ENCODE assay signal across 8 mouse cellular contexts in the genomic region with DNA sequence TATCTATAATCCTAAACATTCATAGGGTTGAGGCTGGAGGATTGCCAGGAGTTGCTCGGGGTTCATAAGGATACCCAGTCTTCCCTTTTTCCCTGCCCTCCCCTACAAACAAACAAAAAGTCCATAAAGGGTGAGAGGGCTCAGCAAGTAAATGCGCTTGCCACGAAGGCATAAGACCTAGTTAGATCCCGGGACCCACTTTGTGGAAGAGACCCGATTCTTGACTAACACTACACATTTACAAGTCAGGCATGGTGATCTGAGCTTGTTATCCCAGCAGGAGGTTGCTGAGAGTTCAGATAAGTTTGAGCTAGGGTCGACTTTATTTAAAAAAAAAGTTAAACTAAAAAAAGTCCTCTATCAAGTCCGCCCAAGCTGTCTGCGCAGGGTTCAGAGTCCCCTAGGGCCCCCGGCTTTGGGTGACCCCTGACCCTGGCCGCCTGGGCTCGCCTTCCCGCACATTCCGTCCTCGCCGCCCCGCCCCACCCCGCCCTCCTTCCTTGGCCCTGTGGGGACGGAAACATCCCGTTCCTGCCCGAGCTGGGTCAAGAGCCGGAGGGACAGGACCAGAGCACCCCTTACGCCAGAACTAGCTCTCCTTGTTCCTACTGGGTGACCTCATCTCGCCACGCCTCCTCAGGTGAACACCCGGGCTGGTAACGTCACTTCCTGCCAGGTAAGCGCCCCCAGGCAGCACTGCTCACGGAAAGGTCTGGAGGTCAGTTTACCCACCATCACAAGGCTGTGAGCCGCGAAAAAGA. TPM values are rescaled to one million over a fixed set of nuclear protein-coding genes. Genes with fewer than 3 reads are reported as not detected.
DNase-seq lines count a peak whose midpoint lies in the region; ATAC-seq and TF ChIP-seq lines count a peak whose summit lies in the region.

No protein-coding gene starts in this region.

- 3% methylated on average over 30 of the region's 30 CpGs for WGBS in intestine, embryonic 16.5 days
- WGBS in lung, adult 2 months = 3% methylated on average over 30 of the region's 30 CpGs
- WGBS in olfactory bulb, adult 2 months = 13% methylated on average over 30 of the region's 30 CpGs

- peak overlapping the region; percentile 84 for H3K4me3 ChIP-seq in intestine, embryonic 16.5 days (ENCODE audit: low read length)
- H3K4me3 ChIP-seq in lung, adult 2 months (replicated peaks; ENCODE audit: extremely low read depth, low read depth, low read length) = peak overlapping the region; percentile 73
- H3K4me3 ChIP-seq in olfactory bulb, adult 2 months (ENCODE audit: insufficient read depth, low read depth, low read length) = peak overlapping the region; percentile 44

- no peak for TF ChIP-seq CTCF in lung, adult 2 months (IDR thresholded peaks at IDR 0.05; ENCODE audit: insufficient read depth, low read length)
- no peak for TF ChIP-seq CTCF in olfactory bulb, adult 2 months (IDR thresholded peaks at IDR 0.05; ENCODE audit: insufficient read depth, low read depth, low read length)

- peak; percentile 99 for TF ChIP-seq POLR2A in lung, adult 2 months (IDR thresholded peaks at IDR 0.05; ENCODE audit: borderline replicate concordance, extremely low read depth, low read depth, low read length)
- no peak for TF ChIP-seq POLR2A in olfactory bulb, adult 2 months (IDR thresholded peaks at IDR 0.05; ENCODE audit: insufficient read depth, low read depth, low read length)

- peak overlapping the region; percentile 62 for H3K4me2 ChIP-seq in intestine, embryonic 16.5 days (ENCODE audit: low read depth, low read length)

- no peaks in the 10 kb centered on the region for H3K36me3 ChIP-seq in intestine, embryonic 16.5 days (ENCODE audit: control insufficient read depth, insufficient read depth, low read length)

- peak; percentile 25 for ATAC-seq in intestine, embryonic 16.5 days
- no peak for ATAC-seq in inflammation-experienced regulatory T-cells, adult 6 months

- DNase-seq in CD4-positive helper T cell, adult 2 months (ENCODE audit: low read depth, low spot score) = peak; percentile 90
- peak; percentile 86 for DNase-seq in adrenal gland, postnatal 14 days
- peak; percentile 84 for DNase-seq in gastrocnemius, postnatal 14 days
- peak; percentile 87 for DNase-seq in lung, adult 2 months
- peak; percentile 72 to 76 for DNase-seq in urinary bladder, postnatal 4 days (ENCODE audit: low spot score in 2 of 2)

- peak overlapping the region; percentile 97 for H3K27ac ChIP-seq in intestine, embryonic 16.5 days (ENCODE audit: low read length)
- H3K27ac ChIP-seq in olfactory bulb, adult 2 months (ENCODE audit: insufficient read depth, low read depth, low read length) = peak overlapping the region; percentile 10; the same call in 1 of the 2 replicates

- peaks cover 32% of the 10 kb centered on the region for H3K4me1 ChIP-seq in intestine, embryonic 16.5 days (ENCODE audit: control insufficient read depth, insufficient read depth, low read length)
- peaks cover 9% of the 10 kb centered on the region for H3K4me1 ChIP-seq in lung, adult 2 months (ENCODE audit: control insufficient read depth, insufficient read depth, low read length)
- peaks cover 41% of the 10 kb centered on the region for H3K4me1 ChIP-seq in olfactory bulb, adult 2 months (ENCODE audit: control insufficient read depth, insufficient read depth, low read length)

- intact Hi-C loops in gastrocnemius, postnatal 14 days (cut with DNase I; ENCODE audit: low total_unique reads) = no loop called here

- peak overlapping the region; percentile 60 for H3K9ac ChIP-seq in intestine, embryonic 16.5 days (ENCODE audit: low read depth, low read length)

- no peaks in the 10 kb centered on the region for H3K27me3 ChIP-seq in intestine, embryonic 16.5 days (replicated peaks; ENCODE audit: control insufficient read depth, insufficient read depth, low read length)

- H3K9me3 ChIP-seq in intestine, embryonic 16.5 days (ENCODE audit: control insufficient read depth, low read length) = no peaks in the 10 kb centered on the region

RNA-seq across cellular contexts. Expression of a gene that starts 3.8 kb away (rescaled TPM):
- total RNA-seq in adrenal gland, postnatal 14 days (2021) = 27.9 and 32.6 TPM in 2 replicates
- 10 to 100 TPM; 15.0 to 15.7 TPM for total RNA-seq in gastrocnemius, postnatal 14 days (2021)
- polyA plus RNA-seq in intestine, embryonic 16.5 days (2015; fragmentation: Nextera tagmentation; extraction: Ambion mirVana) = 37.9 and 38.2 TPM in 2 replicates
- polyA plus RNA-seq in lung, adult 2 months (2012; rRNA removed) = 37.5 and 40.0 TPM in 2 replicates
- polyA plus RNA-seq in olfactory bulb, adult 2 months (2012; ENCODE audit: insufficient read depth, insufficient read length, low replicate concordance, missing spikeins) = not detected in 2 replicates
- 100 to 1,000 TPM in 1 of 3 experiments, 10 to 100 TPM in 2; 48.5 to 102 (median 74.0) TPM for polyA plus RNA-seq in inflammation-experienced regulatory T-cells, adult 6 months (2017; shearing (Covaris generic))

RNA-seq across cellular contexts. Expression of a gene that starts 3.9 kb away (rescaled TPM):
- total RNA-seq in adrenal gland, postnatal 14 days (2021) = 27.9 and 30.7 TPM in 2 replicates
- 10 to 100 TPM in 1 of 2 experiments, 1 to 10 TPM in 1; 5.9 to 11.6 TPM for total RNA-seq in gastrocnemius, postnatal 14 days (2021)
- polyA plus RNA-seq in intestine, embryonic 16.5 days (2015; fragmentation: Nextera tagmentation; extraction: Ambion mirVana) = 37.3 and 43.6 TPM in 2 replicates
- polyA plus RNA-seq in lung, adult 2 months (2012; rRNA removed) = 83.3 and 136 TPM in 2 replicates
- not detected in 2 replicates for polyA plus RNA-seq in olfactory bulb, adult 2 months (2012; ENCODE audit: insufficient read depth, insufficient read length, low replicate concordance, missing spikeins)
- 100 to 1,000 TPM; 100 to 211 (median 148) TPM for polyA plus RNA-seq in inflammation-experienced regulatory T-cells, adult 6 months (2017; shearing (Covaris generic))

RNA-seq across cellular contexts. Expression of a gene that starts 16.3 kb away (rescaled TPM):
- total RNA-seq in adrenal gland, postnatal 14 days (2021) = 29.6 and 30.5 TPM in 2 replicates
- total RNA-seq in gastrocnemius, postnatal 14 days (2021) = 10 to 100 TPM; 20.7 to 20.9 TPM
- 52.6 and 53.9 TPM in 2 replicates for polyA plus RNA-seq in intestine, embryonic 16.5 days (2015; fragmentation: Nextera tagmentation; extraction: Ambion mirVana)
- polyA plus RNA-seq in lung, adult 2 months (2012; rRNA removed) = 37.3 and 39.2 TPM in 2 replicates
- polyA plus RNA-seq in olfactory bulb, adult 2 months (2012; ENCODE audit: insufficient read depth, insufficient read length, low replicate concordance, missing spikeins) = not detected in 2 replicates
- polyA plus RNA-seq in inflammation-experienced regulatory T-cells, adult 6 months (2017; shearing (Covaris generic)) = 10 to 100 TPM; 26.2 to 33.0 (median 32.5) TPM

RNA-seq across cellular contexts. Expression of a gene that starts 16.6 kb away (rescaled TPM):
- total RNA-seq in adrenal gland, postnatal 14 days (2021) = 77.0 and 87.6 TPM in 2 replicates
- total RNA-seq in gastrocnemius, postnatal 14 days (2021) = 10 to 100 TPM; 32.9 to 34.8 TPM
- 69.2 and 78.7 TPM in 2 replicates for polyA plus RNA-seq in intestine, embryonic 16.5 days (2015; fragmentation: Nextera tagmentation; extraction: Ambion mirVana)
- 81.5 and 103 TPM in 2 replicates for polyA plus RNA-seq in lung, adult 2 months (2012; rRNA removed)
- 1,326 TPM in 1 of 2 replicates, not detected in the other for polyA plus RNA-seq in olfactory bulb, adult 2 months (2012; ENCODE audit: insufficient read depth, insufficient read length, low replicate concordance, missing spikeins)
- polyA plus RNA-seq in inflammation-experienced regulatory T-cells, adult 6 months (2017; shearing (Covaris generic)) = 10 to 100 TPM; 46.2 to 59.4 (median 51.8) TPM

RNA-seq across cellular contexts. Expression of a gene that starts 25.7 kb away (rescaled TPM):
- total RNA-seq in adrenal gland, postnatal 14 days (2021) = 937 and 1,132 TPM in 2 replicates
- total RNA-seq in gastrocnemius, postnatal 14 days (2021) = 100 to 1,000 TPM; 522 to 620 TPM
- polyA plus RNA-seq in intestine, embryonic 16.5 days (2015; fragmentation: Nextera tagmentation; extraction: Ambion mirVana) = 977 and 1,010 TPM in 2 replicates
- polyA plus RNA-seq in lung, adult 2 months (2012; rRNA removed) = 529 and 774 TPM in 2 replicates
- 767 TPM in 1 of 2 replicates, not detected in the other for polyA plus RNA-seq in olfactory bulb, adult 2 months (2012; ENCODE audit: insufficient read depth, insufficient read length, low replicate concordance, missing spikeins)
- polyA plus RNA-seq in inflammation-experienced regulatory T-cells, adult 6 months (2017; shearing (Covaris generic)) = 1,000 to 10,000 TPM in 2 of 3 experiments, 100 to 1,000 TPM in 1; 937 to 1,605 (median 1,546) TPM

Comparison
In these comparisons a context has a peak if more than half of its experiments do, and no peak if none do; other contexts are left out.
1. RNA of a gene that starts 3.9 kb away (polyA plus RNA-seq): 100 to 211 TPM in inflammation-experienced regulatory T-cells, adult 6 months, 83.3 to 136 TPM in lung, adult 2 months and 37.3 to 43.6 TPM in intestine, embryonic 16.5 days; not detected in olfactory bulb, adult 2 months; every median in the first group is over 10 times any median in the second.
2. Peak in every context shown above with its lines, with median percentiles within 50 percentile points of each other: DNase-seq and H3K4me3 ChIP-seq.